Comparison of ENCODE assay signal across 8 mouse cellular contexts in genomic region chr7:131899356-131899755, GRCm38 (mm10).
DNase-seq lines count a peak whose midpoint lies in the region; ATAC-seq lines count a peak whose summit lies in the region.

No protein-coding gene starts in this region.

- intact Hi-C loops in gastrocnemius, postnatal 14 days (cut with DNase I; ENCODE audit: low total_unique reads) = loop anchor here (2.0 kb wide), 1 partner anchor 313 kb away; no protein-coding TSS in a partner anchor

- H3K4me1 ChIP-seq in heart, embryonic 11.5 days (ENCODE audit: control insufficient read depth, insufficient read depth, low read length) = no peaks in the 10 kb centered on the region

- DNase-seq in heart, adult 11 months = peak; percentile 91
- DNase-seq in Muller cell, postnatal 12 days (ENCODE audit: inconsistent ontology term) = peak; percentile 62
- peak; percentile 58 to 68 for DNase-seq in cerebellum, postnatal 36 days
- DNase-seq in gastrocnemius, postnatal 14 days = peak; percentile 59
- DNase-seq in layer of hippocampus, adult 9-10 months (ENCODE audit: low spot score) = peak; percentile 64
- DNase-seq in lung, postnatal 4 days = peak; percentile 32 to 67
- DNase-seq in splenic B cell, adult 2 months (ENCODE audit: low read depth, low spot score) = peak; percentile 51

- H3K4me2 ChIP-seq in heart, embryonic 11.5 days = no peak overlapping the region

- H3K27me3 ChIP-seq in heart, embryonic 11.5 days (ENCODE audit: control insufficient read depth, insufficient read depth, low read length) = no peaks in the 10 kb centered on the region
- no peaks in the 10 kb centered on the region for H3K27me3 ChIP-seq in splenic B cell, adult 2 months (ENCODE audit: control insufficient read depth, insufficient read depth, low read length, poor library complexity, severe bottlenecking)

- no peak overlapping the region for H3K4me3 ChIP-seq in heart, embryonic 11.5 days (ENCODE audit: low read depth, low read length)

- no peak for ATAC-seq in heart, embryonic 11.5 days (replicated peaks; ENCODE audit: insufficient number of reproducible peaks, low FRiP score, low TSS enrichment)

- no peaks in the 10 kb centered on the region for H3K36me3 ChIP-seq in heart, embryonic 11.5 days (ENCODE audit: control insufficient read depth, insufficient read depth, low read length)
- no peaks in the 10 kb centered on the region for H3K36me3 ChIP-seq in splenic B cell, adult 2 months (ENCODE audit: control insufficient read depth, insufficient read depth, low read length, poor library complexity, severe bottlenecking)

- no peak overlapping the region for H3K27ac ChIP-seq in heart, embryonic 11.5 days (ENCODE audit: low read depth, low read length)

- H3K9ac ChIP-seq in heart, embryonic 11.5 days (ENCODE audit: low read depth, low read length) = no peak overlapping the region

- 5% methylated on average over 2 of the region's 2 CpGs for WGBS in heart, embryonic 11.5 days (ENCODE audit: insufficient replicate concordance)

- H3K9me3 ChIP-seq in heart, embryonic 11.5 days (replicated peaks; ENCODE audit: control insufficient read depth, low read length) = peaks cover 6% of the 10 kb centered on the region; the same call in 1 of the 2 replicates
